Mouse (Mus musculus): Measurements from ENCODE around the gene Noct. TPM values are rescaled to one million over a fixed set of nuclear protein-coding genes. Genes with fewer than 3 reads are reported as not detected.
"Not testable (repeated sequence)": the region's sequence is repeated elsewhere in the genome, so short reads cannot be mapped to it uniquely, and the experiment has no call there.

The Noct gene
- 10 to 100 TPM; 34.1 to 55.2 TPM for total RNA-seq (2021)
- long read RNA-seq, experiment 1, transcript Noct-201 (3 exons, 3,059 nt): major isoform, 75 of 77 reads
- long read RNA-seq, experiment 1, partial matches to known transcripts: 0 of 77 reads
- long read RNA-seq, experiment 1, other reads (novel, unspliced or antisense): 2 of 77 reads
- long read RNA-seq, experiment 2, full-length matches to known transcripts: 62 of 67 reads
- long read RNA-seq, experiment 2, partial matches to known transcripts: 0 of 67 reads
- long read RNA-seq, experiment 2, other reads (novel, unspliced or antisense): 5 of 67 reads

- peak; percentile 84 for DNase-seq (ENCODE audit: low spot score in 2 of 2)
Measured at GRCm38 (mm10) chr3:51224363-51225225, at the start of gene Noct. Gene Noct, plus strand, starts transcription at chr3:51224447.

DNA sequence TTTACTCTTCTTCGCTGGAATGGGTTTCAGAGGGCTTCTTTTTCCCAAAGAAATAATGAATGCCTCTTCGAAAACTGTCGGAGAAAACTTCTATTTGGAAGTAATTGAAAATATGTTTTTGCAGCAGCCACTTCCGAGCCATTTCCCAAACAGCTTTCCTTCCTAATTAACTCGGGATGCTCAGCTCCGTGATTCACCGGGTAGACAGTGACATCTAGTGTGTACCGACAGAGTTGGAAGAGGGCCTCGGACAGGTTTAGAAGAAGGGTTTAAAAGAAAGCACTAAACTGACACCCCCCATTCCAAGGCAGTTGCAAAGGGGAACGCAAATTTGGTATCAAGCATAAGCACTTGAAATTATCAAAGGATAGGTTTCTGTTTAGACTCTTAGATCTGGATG lies 46.1 kb upstream of the Noct start:
- no peak for DNase-seq (ENCODE audit: low spot score in 2 of 2)

DNA sequence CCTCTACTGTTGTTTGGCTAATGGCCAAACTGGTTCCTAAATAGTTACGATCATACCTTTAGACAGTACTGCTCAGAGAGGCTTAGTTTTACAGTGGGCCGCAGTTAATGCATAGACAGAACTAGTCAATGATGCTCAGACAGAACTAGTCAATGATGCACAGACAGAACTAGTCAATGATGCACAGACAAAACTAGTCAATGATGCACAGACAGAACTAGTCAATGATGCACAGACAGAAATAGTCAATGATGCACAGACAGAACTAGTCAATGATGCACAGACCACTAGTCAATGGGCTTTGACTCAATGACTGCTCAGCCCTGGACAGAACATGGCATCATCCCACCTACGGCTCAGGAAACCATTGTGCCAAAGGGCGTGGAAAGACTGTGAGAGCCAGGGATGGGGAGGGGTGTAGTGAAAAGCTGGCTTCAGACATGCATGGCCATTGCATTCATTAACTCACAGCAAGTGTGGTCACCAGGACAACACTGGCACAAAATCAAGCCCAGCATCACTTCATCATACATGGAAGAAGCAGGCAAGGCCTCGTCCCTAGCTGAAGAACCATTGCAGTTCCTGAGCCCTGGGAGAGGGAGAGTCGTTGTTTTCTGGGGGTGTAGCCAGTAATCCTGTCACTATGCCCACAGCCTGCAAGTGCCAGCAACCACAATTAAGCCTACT lies 44.6 kb upstream of the Noct start:
- DNase-seq (ENCODE audit: low spot score in 2 of 2): no peak

GRCm38 (mm10) chr3:51180341-51180940 lies 43.8 kb upstream of the Noct start:
- no peak for DNase-seq (ENCODE audit: low spot score in 2 of 2)

DNA sequence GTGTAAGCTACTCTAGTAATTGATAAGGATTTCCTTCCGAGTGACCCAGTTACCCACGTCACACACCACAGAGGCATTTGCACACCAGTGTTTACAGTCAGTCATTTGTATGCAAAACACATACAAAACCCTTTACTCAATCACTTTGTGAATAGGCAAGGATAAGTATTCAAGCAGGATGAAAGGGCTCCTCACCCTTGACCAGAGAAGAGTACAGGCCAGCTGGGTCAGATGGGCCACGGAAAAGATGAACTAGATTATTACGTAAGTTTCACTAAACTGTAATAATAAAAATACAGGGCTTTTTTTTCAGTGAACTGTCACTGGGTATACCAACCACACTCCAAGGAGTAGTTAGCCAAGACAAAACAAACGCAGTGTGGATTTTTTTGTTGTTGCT lies 41.8 kb upstream of the Noct start:
- DNase-seq (ENCODE audit: low spot score in 2 of 2): no peak

DNA sequence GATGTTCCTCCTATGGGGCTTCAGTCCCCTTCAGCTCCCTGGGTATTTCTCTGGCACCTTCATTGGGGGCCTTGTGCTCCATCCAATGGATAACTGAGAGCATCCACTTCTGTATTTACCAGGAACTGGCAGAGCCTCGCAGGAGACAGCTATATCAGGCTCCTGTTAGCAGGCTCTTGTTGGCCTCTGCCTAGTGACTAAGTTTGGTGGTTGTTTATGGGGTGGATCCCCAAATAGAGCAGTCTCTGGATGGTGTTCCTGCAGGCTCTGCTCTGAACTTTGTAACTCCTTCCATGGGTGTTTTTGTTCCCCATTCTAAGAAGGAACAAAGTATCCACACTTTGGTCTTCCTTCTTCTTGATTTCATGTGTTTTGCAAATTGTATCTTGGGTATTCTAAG lies 40.7 kb upstream of the Noct start:
- not testable (repeated sequence) for DNase-seq (ENCODE audit: low spot score in 2 of 2)

DNA sequence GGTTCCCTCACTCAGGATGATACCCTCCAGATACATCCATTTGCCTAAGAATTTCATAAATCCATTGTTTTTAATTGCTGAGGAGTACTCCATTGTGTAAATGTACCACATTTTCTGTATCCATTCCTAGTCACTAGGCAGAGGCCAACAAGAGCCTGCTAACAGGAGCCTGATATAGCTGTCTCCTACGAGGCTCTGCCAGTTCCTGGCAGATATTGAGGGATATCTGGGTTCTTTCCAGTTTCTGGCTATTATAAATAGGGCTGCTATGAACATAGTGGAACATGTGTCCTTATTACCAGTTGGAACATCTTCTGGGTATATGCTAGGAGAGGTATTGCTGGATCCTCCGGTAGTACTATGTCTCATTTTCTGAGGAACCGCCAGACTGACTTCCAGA lies 40.3 kb upstream of the Noct start:
- not testable (repeated sequence) for DNase-seq (ENCODE audit: low spot score in 2 of 2)

DNA sequence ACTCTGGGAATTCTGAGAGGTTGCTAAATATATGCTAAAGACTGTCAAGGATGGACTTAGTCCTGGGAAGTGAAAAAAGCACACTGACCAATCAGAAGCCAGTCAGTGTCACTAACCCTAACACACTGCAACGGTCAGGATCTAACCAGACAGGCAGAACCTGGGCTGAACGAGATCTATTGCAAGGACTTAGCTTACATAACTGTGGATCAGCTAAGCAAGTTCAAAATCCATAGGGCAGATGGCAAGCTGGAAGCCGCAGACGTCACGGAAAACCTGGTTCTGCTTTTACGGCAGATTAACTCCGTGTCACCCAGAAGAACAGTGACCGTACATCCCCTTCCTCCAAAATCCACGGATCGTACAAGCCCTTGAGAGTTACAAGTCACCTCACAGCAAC lies 39.5 kb upstream of the Noct start:
- DNase-seq (ENCODE audit: low spot score in 2 of 2): no peak

DNA sequence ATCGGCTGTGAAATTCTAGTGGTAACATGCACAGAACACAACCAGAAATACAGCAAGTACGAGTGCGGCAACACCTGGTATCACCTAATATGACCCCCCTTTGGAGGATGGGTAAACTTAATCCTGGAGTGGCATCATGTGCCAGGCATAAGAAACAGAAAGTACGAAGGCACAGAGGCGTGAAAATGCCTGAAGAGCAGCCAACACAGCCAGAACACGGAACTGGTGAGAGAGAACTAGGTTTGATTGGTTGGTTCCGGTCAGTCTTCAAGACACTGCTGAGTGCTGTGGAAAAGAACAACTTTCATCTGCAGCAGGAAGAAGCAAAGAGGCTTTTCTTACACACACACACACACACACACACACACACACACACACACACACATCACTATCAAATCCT lies 38.8 kb upstream of the Noct start:
- DNase-seq (ENCODE audit: low spot score in 2 of 2): no peak

DNA sequence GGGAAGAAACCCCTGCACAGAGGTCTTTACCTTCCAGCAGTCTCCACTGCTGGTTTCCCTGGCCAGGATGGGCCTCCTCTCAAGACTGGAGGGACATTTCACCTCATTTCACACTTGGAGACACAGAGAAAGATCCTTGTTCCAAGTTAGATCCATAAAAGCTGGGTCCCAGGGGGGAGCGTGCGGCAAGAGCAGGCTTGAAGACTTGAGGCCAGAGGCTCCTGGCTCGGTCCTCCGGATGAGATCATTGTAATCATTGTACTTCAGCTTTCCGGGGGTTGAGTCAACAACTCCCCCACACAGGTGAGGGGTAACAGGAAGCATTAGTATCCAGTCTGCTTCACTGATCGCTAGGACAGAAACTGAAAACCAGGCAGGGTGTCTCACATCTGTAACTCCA lies 30.2 kb upstream of the Noct start:
- no peak for DNase-seq (ENCODE audit: low spot score in 2 of 2)

- DNase-seq (ENCODE audit: low spot score in 2 of 2): peak; percentile 54 to 63
Measured at GRCm38 (mm10) chr3:51195321-51195720, 28.9 kb upstream of the Noct start.

GRCm38 (mm10) chr3:51195736-51196135 lies 28.5 kb upstream of the Noct start:
- DNase-seq (ENCODE audit: low spot score in 2 of 2): no peak

DNA sequence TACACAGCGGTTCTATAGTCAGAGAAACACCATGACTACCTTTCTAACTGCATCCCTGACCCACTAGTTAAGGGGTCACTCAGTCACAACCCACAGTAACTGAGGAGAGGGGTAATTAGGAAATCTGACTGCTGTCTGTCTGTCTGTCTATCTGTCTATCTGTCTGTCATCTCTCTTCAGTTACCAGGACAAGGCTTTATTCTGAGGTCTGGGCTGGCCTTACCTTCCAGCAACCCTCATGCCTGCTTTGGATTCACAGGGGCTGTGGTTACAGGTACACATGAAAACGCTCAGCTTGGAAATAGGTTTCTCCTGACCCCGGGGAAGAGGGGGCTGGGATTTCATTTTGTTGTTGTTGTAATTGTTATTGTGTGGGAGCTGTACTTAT lies 27.5 kb upstream of the Noct start:
- DNase-seq (ENCODE audit: low spot score in 2 of 2): no peak

DNA sequence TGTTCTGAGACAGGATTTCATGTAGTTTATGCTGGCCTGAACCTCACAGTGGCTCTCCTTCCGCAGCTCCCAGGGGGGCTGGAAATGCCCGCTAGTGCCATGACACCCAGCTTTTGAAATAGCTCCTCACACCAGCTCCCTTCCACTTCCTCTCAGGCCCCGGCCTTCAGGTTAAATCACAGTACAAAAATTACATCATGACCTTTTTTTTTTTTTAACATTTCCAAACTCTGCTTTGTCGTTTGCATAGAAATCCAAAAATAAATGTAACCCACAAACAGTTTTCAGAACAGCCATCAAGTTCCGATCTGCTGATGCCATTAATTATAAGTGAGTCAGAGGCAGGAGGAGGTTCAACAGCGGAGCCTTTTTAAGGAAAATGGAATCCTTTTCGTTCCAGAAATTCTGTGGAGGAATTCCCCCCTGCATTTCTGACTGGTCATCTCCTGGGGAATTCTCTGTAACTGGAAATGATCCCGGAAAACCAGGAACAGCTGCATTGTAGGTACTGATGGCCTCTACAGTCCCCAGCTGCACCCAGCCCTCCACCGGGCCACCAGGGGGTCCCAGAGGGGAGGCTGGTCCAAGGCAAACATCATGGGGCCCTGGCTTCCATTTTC lies 27.0 kb upstream of the Noct start:
- peak in 1 of 2 experiments; percentile 48 for DNase-seq (ENCODE audit: low spot score in 2 of 2)

DNA sequence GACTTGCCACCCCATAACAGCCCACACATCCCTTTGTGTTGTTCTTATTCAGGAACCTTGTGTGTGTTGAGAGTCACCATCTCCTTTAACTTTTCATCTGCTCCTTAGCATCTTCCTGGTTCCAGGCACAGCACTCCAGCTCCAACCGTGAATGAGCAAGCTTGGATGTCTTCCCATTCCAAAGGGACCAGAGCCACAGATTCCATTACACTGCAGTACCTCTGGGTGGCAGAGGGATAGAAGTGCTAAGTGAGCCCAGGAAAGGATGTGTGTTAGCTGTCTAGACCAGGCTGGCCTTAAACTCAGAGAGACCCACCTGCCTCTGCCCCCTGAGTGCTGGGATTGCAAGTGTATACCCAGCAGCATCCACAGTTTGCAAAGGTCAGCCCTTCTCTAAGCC lies 26.0 kb upstream of the Noct start:
- DNase-seq (ENCODE audit: low spot score in 2 of 2): no peak

- DNase-seq (ENCODE audit: low spot score in 2 of 2): no peak
Measured at GRCm38 (mm10) chr3:51199130-51199529, 25.1 kb upstream of the Noct start.

DNA sequence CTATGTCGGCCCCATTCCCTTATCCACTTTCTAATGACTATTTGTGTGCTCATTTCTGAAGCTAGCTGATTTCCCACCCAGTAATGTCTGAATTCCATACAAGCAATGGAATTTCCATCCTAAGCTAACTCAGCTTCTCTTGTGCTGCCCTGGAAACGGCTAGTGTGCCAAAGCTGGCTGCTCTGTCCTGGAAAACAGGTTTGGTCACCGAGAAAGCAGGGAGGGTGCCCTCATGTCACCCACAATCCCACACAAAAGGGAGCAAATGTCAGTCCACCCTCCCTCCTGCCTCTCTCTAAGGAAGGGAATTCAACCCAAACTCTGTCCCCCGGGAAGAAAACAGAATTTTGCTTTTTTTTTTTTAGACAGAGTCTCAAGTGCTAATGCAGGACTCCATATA lies 23.9 kb upstream of the Noct start:
- DNase-seq (ENCODE audit: low spot score in 2 of 2): no peak

DNA sequence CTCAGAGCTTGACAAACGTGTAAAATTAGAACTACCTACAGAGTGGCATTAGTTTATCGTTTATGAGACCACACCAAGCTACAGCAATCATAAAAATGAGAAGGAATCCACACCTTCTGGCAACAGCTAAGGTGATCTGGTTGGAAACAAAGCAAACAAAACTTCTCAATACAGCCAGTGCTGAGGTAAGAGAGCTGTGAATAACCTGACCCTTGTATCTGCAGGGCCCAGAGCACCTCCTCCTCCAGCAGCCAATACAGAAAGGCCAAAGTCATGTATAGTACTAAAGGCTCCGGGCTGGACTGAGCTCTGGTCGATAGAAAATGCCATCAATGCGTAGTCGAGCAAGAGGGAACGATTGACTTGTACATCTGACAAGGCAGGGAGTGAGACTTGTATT lies 23.4 kb upstream of the Noct start:
- DNase-seq (ENCODE audit: low spot score in 2 of 2): no peak

GRCm38 (mm10) chr3:51201986-51202385 lies 22.3 kb upstream of the Noct start:
- DNase-seq (ENCODE audit: low spot score in 2 of 2): peak in 1 of 2 experiments; percentile 38

DNA sequence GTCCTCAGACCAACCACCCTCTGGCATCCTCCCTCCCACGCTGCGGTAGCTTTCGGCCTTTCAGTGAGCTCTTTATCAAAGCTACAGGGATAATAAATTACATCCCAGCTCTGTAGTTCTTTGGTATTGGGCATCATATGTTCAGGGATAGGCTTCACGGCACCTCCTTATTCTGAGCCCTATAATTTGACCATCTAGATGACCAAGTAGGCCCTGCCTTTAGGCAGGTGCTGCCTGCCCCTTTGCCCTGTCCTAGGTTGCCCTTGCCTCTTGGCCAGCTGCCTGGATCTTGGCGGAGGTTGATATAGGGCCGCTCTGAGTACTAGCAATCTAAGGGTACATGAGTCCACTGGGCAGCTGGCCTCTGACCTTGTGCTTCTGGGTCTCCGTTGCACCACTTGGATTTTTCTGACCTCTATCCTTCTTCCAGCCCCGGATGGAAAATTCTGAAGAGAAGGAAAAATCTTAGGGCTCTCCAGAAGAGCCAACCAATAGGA lies 21.7 kb upstream of the Noct start:
- peak; percentile 50 to 61 for DNase-seq (ENCODE audit: low spot score in 2 of 2)

- no peak for DNase-seq (ENCODE audit: low spot score in 2 of 2)
Measured at GRCm38 (mm10) chr3:51203906-51204305, 20.3 kb upstream of the Noct start.
